10 mouse cellular contexts compared by ENCODE assay signal in the genomic region with DNA sequence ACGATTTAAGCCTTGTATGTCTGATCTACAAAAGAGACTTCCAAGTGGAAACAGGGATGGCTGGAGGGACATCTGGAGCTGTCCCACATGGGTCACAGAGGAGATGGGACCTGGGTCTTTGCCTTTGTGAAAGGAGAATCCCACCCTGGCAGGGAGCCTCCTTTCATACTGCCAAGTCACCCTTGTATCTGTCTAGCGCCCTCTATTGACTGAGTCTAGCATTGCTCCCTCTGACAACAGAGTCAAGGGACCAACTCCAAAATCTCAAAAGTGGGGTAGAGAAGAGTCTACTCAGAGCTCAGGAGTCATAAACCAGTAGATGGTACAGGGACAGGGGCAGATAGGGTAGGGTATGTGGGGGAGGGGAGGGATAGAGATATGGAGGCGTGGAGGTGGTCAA.
DNase-seq lines count a peak whose midpoint lies in the region; ATAC-seq and TF ChIP-seq lines count a peak whose summit lies in the region.
"Had no signal": no experiment of that assay in that cellular context is flagged by ENCODE, and none has a peak within 500 bp of the region (broad histone marks: within the 10 kb centered on the region; RNA-seq: fewer than 3 reads in every experiment).

No protein-coding gene starts in this region.

- TF ChIP-seq CTCF in heart, adult 2 months (IDR thresholded peaks at IDR 0.05), result peak; percentile 62

- H3K36me3 ChIP-seq in heart, adult 2 months (ENCODE audit: control insufficient read depth, insufficient read depth, low read length), result no peaks in the 10 kb centered on the region
- H3K36me3 ChIP-seq: stomach, embryonic 15.5 days had no signal

- H3K27ac ChIP-seq in heart, adult 2 months, result no peak overlapping the region
- H3K27ac ChIP-seq: stomach, embryonic 15.5 days had no signal

- 56% methylated on average over 3 of the region's 3 CpGs for WGBS in heart, adult 2 months

- TF ChIP-seq EP300 in heart, adult 2 months (IDR thresholded peaks at IDR 0.05; ENCODE audit: insufficient read depth, low read depth, low read length), result no peak

- H3K27me3 ChIP-seq in heart, adult 2 months (ENCODE audit: control insufficient read depth, insufficient read depth, low read length), result no peaks in the 10 kb centered on the region
- H3K27me3 ChIP-seq: stomach, embryonic 15.5 days had no signal

- intact Hi-C loops in heart, adult 2 months (cut with DNase I), result loop anchor here (5.0 kb wide), 1 partner anchor 41 kb away; no protein-coding TSS in a partner anchor
- intact Hi-C loops in heart, postnatal 36 days (cut with DNase I), result no loop called here

- H3K79me2 ChIP-seq in heart, adult 2 months (replicated peaks; ENCODE audit: control insufficient read depth, insufficient read depth, low read length), result no peaks in the 10 kb centered on the region

- no peak for ATAC-seq in inflammation-experienced regulatory T-cells, adult 6 months

- no peak overlapping the region for H3K9ac ChIP-seq in heart, adult 2 months (ENCODE audit: low read depth, low read length)
- H3K9ac ChIP-seq: stomach, embryonic 15.5 days had no signal

- H3K4me1 ChIP-seq in heart, adult 2 months (ENCODE audit: control insufficient read depth, insufficient read depth, low read length), result no peaks in the 10 kb centered on the region
- H3K4me1 ChIP-seq: stomach, embryonic 15.5 days had no signal

- TF ChIP-seq POLR2A in heart, adult 2 months (IDR thresholded peaks at IDR 0.05; ENCODE audit: insufficient read depth, low read depth, low read length), result no peak

- no peak for DNase-seq in heart, adult 2 months
- no peak for DNase-seq in heart, postnatal 36 days
- DNase-seq in lung, postnatal 10 days, result peak; percentile 35
- no peak for DNase-seq in lung, postnatal 25 days (ENCODE audit: low spot score)
- DNase-seq in R1 (ENCODE audit: low read depth, low spot score), result peak; percentile 65
- DNase-seq in retina, embryonic 14.5 days (ENCODE audit: low spot score), result peak; percentile 43
- DNase-seq in yolk sac, embryonic 10.5 days (ENCODE audit: low spot score), result no peak

- no peak overlapping the region for H3K4me3 ChIP-seq in heart, adult 2 months
- H3K4me3 ChIP-seq: erythroblast, embryonic 14.5 days; stomach, embryonic 15.5 days had no signal

Comparison
In these comparisons a context has a peak if more than half of its experiments do, and no peak if none do; other contexts are left out.
1. DNase-seq: peak in lung, postnatal 10 days (single experiment), R1 (single experiment) and retina, embryonic 14.5 days (single experiment); none in heart, adult 2 months (0 of 2), heart, postnatal 36 days (0 of 2), lung, postnatal 25 days (single experiment) and yolk sac, embryonic 10.5 days (single experiment).